Mouse (Mus musculus) midbrain, embryonic 16.5 days (tissue): Measurements from ENCODE around the gene Clec4b2. TPM values are rescaled to one million over a fixed set of nuclear protein-coding genes. Genes with fewer than 3 reads are reported as not detected.
"Not testable (repeated sequence)": the region's sequence is repeated elsewhere in the genome, so short reads cannot be mapped to it uniquely, and the experiment has no call there.

Experiments
- ATAC-seq: fragments of 200-750 bp; cut with Nextera tagmentation; 2 replicates; pipeline ENCODE4 v1.8.0; 2017; ENCODE audit warnings: moderate TSS enrichment
- H3K27ac ChIP-seq: fragments of 300-500 bp; sonication (generic); 2 replicates; pipeline ENCODE4 v1.5.1; 2014; ENCODE audit warnings: mild to moderate bottlenecking, low read length, mixed read lengths
- H3K27me3 ChIP-seq: fragments of 300-500 bp; sonication (generic); 2 replicates; pipeline ENCODE4 v1.6.1; 2014; ENCODE audit warnings: low read depth, low read length, mixed read lengths; ENCODE audit not compliant: control insufficient read depth, insufficient read depth
- H3K36me3 ChIP-seq: fragments of 300-500 bp; sonication (generic); 2 replicates; pipeline ENCODE4 v1.6.1; 2014; ENCODE audit warnings: mild to moderate bottlenecking, low read length, moderate library complexity, mixed read lengths; ENCODE audit not compliant: control insufficient read depth, insufficient read depth
- H3K4me1 ChIP-seq: fragments of 300-500 bp; sonication (generic); 2 replicates; pipeline ENCODE4 v1.6.1; 2014; ENCODE audit warnings: mild to moderate bottlenecking, low read length, mixed read lengths; ENCODE audit not compliant: control insufficient read depth, insufficient read depth
- H3K4me2 ChIP-seq: fragments of 300-500 bp; sonication (generic); 2 replicates; pipeline ENCODE4 v1.6.1; 2014; ENCODE audit warnings: mild to moderate bottlenecking, low read length, mixed read lengths
- H3K4me3 ChIP-seq: fragments of 300-500 bp; sonication (generic); 2 replicates; pipeline ENCODE4 v1.5.1; 2014; ENCODE audit warnings: low read depth, mild to moderate bottlenecking, low read length, moderate library complexity, mixed read lengths
- H3K9ac ChIP-seq: fragments of 300-500 bp; sonication (generic); 2 replicates; pipeline ENCODE4 v1.6.1; 2014; ENCODE audit warnings: low read depth, low read length, mixed read lengths
- H3K9me3 ChIP-seq: fragments of 300-500 bp; sonication (generic); replicated peaks from 2 replicates; pipeline ENCODE4 v1.6.1; 2014; ENCODE audit warnings: mild to moderate bottlenecking, low read length, mixed read lengths; ENCODE audit not compliant: control insufficient read depth, poor library complexity, severe bottlenecking
- WGBS: fragments of 180-500 bp; shearing (Covaris S2); extraction: QIAGEN DNeasy Blood & Tissue Kit; methylation state at CpG from one replicate; pipeline ENCODE4 v1.1.7; 2014; 5-methylcytosine and 5-hydroxymethylcytosine counted together
- polyA plus RNA-seq: library from polyadenylated mRNA; unstranded; fragments of >200 nt; fragmentation: Nextera tagmentation; extraction: Ambion mirVana; gene quantifications from 2 replicates; pipeline ENCODE4 v1.2.1, GENCODE M21; 2015

The Clec4b2 gene
- polyA plus RNA-seq: not detected in 2 replicates

- no peak within 1 kb of the TSS for H3K9ac ChIP-seq
- H3K4me1 ChIP-seq: no peaks in the 10 kb centered on the region
- no peak for ATAC-seq
- 87% methylated on average over 4 of the region's 4 CpGs for WGBS
- no peaks in the 10 kb centered on the region for H3K27me3 ChIP-seq
- H3K36me3 ChIP-seq: no peaks in the 10 kb centered on the region
- H3K9me3 ChIP-seq: no peaks in the 10 kb centered on the region
- no peak within 1 kb of the TSS for H3K4me3 ChIP-seq
- H3K4me2 ChIP-seq: no peak within 1 kb of the TSS
- no peak within 1 kb of the TSS for H3K27ac ChIP-seq
Observed at GRCm38 (mm10) chr6:123172593-123172992, at the start of gene Clec4b2. TSS of gene Clec4b2 (plus strand) at chr6:123172893.

- Histone ChIP-seq H3K27me3 (no peaks in the 10 kb centered on the region), H3K36me3 (no peaks in the 10 kb centered on the region), H3K9me3 (peaks cover 4% of the 10 kb centered on the region; the same call in 1 of the 2 replicates), H3K4me2 (no peak overlapping the region), H3K9ac (no peak overlapping the region), H3K4me3 (no peak overlapping the region), H3K4me1 (no peaks in the 10 kb centered on the region), H3K27ac (no peak overlapping the region)
- WGBS: 78% methylated on average over 3 of the region's 3 CpGs
- no peak for ATAC-seq
Observed at GRCm38 (mm10) chr6:123123195-123123594, 49.5 kb upstream of the Clec4b2 start.

- Histone ChIP-seq H3K4me3 (no peak overlapping the region), H3K36me3 (no peaks in the 10 kb centered on the region), H3K4me2 (no peak overlapping the region), H3K9ac (no peak overlapping the region), H3K9me3 (peaks cover 4% of the 10 kb centered on the region; the same call in 1 of the 2 replicates), H3K27me3 (no peaks in the 10 kb centered on the region), H3K4me1 (no peaks in the 10 kb centered on the region), H3K27ac (no peak overlapping the region)
- WGBS: 75% methylated on average over 1 of the region's 1 CpGs
- no peak for ATAC-seq
Observed at GRCm38 (mm10) chr6:123127173-123127572, 45.5 kb upstream of the Clec4b2 start.

GRCm38 (mm10) chr6:123137766-123138526, 34.7 kb upstream of the Clec4b2 start:
- not testable (repeated sequence) for H3K27ac ChIP-seq, H3K27me3 ChIP-seq, ATAC-seq, H3K9ac ChIP-seq, H3K9me3 ChIP-seq, H3K4me3 ChIP-seq, H3K4me1 ChIP-seq, H3K4me2 ChIP-seq, H3K36me3 ChIP-seq
- WGBS: 75% methylated on average over 28 of the region's 29 CpGs

- Histone ChIP-seq H3K27me3 (no peaks in the 10 kb centered on the region), H3K4me1 (no peaks in the 10 kb centered on the region), H3K4me3 (no peak overlapping the region), H3K4me2 (no peak overlapping the region), H3K36me3 (no peaks in the 10 kb centered on the region), H3K27ac (no peak overlapping the region), H3K9ac (no peak overlapping the region), H3K9me3 (no peaks in the 10 kb centered on the region)
- no peak for ATAC-seq
- 54% methylated on average over 1 of the region's 1 CpGs for WGBS
Observed at GRCm38 (mm10) chr6:123170106-123170505, 2.6 kb upstream of the Clec4b2 start.

- no peaks in the 10 kb centered on the region for H3K27me3 ChIP-seq
- ATAC-seq: no peak
- no peaks in the 10 kb centered on the region for H3K4me1 ChIP-seq
- H3K9ac ChIP-seq: no peak overlapping the region
- H3K9me3 ChIP-seq: no peaks in the 10 kb centered on the region
- H3K27ac ChIP-seq: no peak overlapping the region
- no peak overlapping the region for H3K4me3 ChIP-seq
- H3K36me3 ChIP-seq: no peaks in the 10 kb centered on the region
- H3K4me2 ChIP-seq: no peak overlapping the region
Observed at GRCm38 (mm10) chr6:123171040-123171439, 1.7 kb upstream of the Clec4b2 start.

- no peak for ATAC-seq
- Histone ChIP-seq H3K36me3 (no peaks in the 10 kb centered on the region), H3K27me3 (no peaks in the 10 kb centered on the region), H3K9ac (no peak overlapping the region), H3K4me2 (no peak overlapping the region), H3K9me3 (no peaks in the 10 kb centered on the region), H3K4me3 (no peak overlapping the region), H3K27ac (no peak overlapping the region), H3K4me1 (no peaks in the 10 kb centered on the region)
- 96% methylated on average over 1 of the region's 1 CpGs for WGBS
Observed at GRCm38 (mm10) chr6:123175549-123175948, 2.9 kb downstream of the Clec4b2 start.

GRCm38 (mm10) chr6:123184862-123185261, 12.2 kb downstream of the Clec4b2 start:
- H3K9ac ChIP-seq, H3K27ac ChIP-seq, H3K4me2 ChIP-seq, H3K4me1 ChIP-seq, H3K36me3 ChIP-seq, ATAC-seq, H3K27me3 ChIP-seq, H3K9me3 ChIP-seq, H3K4me3 ChIP-seq: not testable (repeated sequence)
- WGBS: 68% methylated on average over 2 of the region's 2 CpGs

GRCm38 (mm10) chr6:123207187-123208076, 34.7 kb downstream of the Clec4b2 start:
- no peak overlapping the region for H3K27ac ChIP-seq
- ATAC-seq: no peak
- WGBS: 89% methylated on average over 1 of the region's 1 CpGs

More at GRCm38 (mm10) chr6:123207187-123208076, 34.7 kb downstream of the Clec4b2 start:
- H3K4me2 ChIP-seq: no peak overlapping the region
- no peaks in the 10 kb centered on the region for H3K27me3 ChIP-seq
- H3K9ac ChIP-seq: no peak overlapping the region
- no peak overlapping the region for H3K4me3 ChIP-seq
- H3K36me3 ChIP-seq: no peaks in the 10 kb centered on the region
- H3K9me3 ChIP-seq: no peaks in the 10 kb centered on the region
- H3K4me1 ChIP-seq: no peaks in the 10 kb centered on the region
